Mouse (Mus musculus) MEL (cell line): ENCODE data around the gene Fdxacb1.

Experiments
- CHD1 ChIP-seq: IDR thresholded peaks from 2 replicates; pipeline ENCODE4 v1.6.1; 2012; ENCODE audit warnings: low read depth, mild to moderate bottlenecking, inconsistent platforms, low read length, improper control_type of control experiment
- CTCF ChIP-seq, 3 experiments: IDR thresholded peaks in 2 of 3; conservative IDR thresholded peaks in 1 of 3; 2 replicates each; pipeline ENCODE4 v1.5.1; 2011 to 2012; ENCODE audit warnings: low read length in 3 of 3, low read depth in 2 of 3, mild to moderate bottlenecking in 2 of 3, improper control_type of control experiment in 1 of 3, inconsistent platforms in 1 of 3, mixed read lengths in 1 of 3, moderate library complexity in 1 of 3; ENCODE audit not compliant: control insufficient read depth in 1 of 3, insufficient read depth in 1 of 3, poor library complexity in 1 of 3, severe bottlenecking in 1 of 3
- EP300 ChIP-seq, 2 experiments: IDR thresholded peaks; 2 replicates each; pipeline ENCODE4 v1.6.1; 2011; ENCODE audit warnings: improper control_type of control experiment in 2 of 2, low read length in 2 of 2, low read depth in 1 of 2, mild to moderate bottlenecking in 1 of 2
- ETS1 ChIP-seq: IDR thresholded peaks from 2 replicates; pipeline ENCODE4 v1.6.1; 2012; ENCODE audit warnings: low read depth, mild to moderate bottlenecking, inconsistent platforms, low read length, improper control_type of control experiment, moderate library complexity
- POLR2A ChIP-seq, 2 experiments: IDR thresholded peaks; 2 replicates each; pipeline ENCODE4 v1.6.1; 2011 to 2012; ENCODE audit warnings: low read length in 2 of 2, mild to moderate bottlenecking in 2 of 2, control low read depth in 1 of 2, improper control_type of control experiment in 1 of 2, low read depth in 1 of 2, moderate library complexity in 1 of 2; ENCODE audit not compliant: control insufficient read depth in 1 of 2, insufficient read depth in 1 of 2, poor library complexity in 1 of 2
- SMC3 ChIP-seq: IDR thresholded peaks from 2 replicates; pipeline ENCODE4 v1.6.1; 2011; ENCODE audit warnings: low read depth, low read length, improper control_type of control experiment
- TBP ChIP-seq: IDR thresholded peaks from 2 replicates; pipeline ENCODE4 v1.8.0; 2011; ENCODE audit warnings: low read depth, low read length, improper control_type of control experiment
- UBTF ChIP-seq: IDR thresholded peaks from 2 replicates; pipeline ENCODE4 v1.6.1; 2012; ENCODE audit warnings: low read depth, mild to moderate bottlenecking, inconsistent platforms, low read length, improper control_type of control experiment, moderate library complexity, borderline replicate concordance; ENCODE audit not compliant: insufficient read depth
- USF1 ChIP-seq: IDR thresholded peaks from 2 replicates; pipeline ENCODE4 v1.6.1; 2014; ENCODE audit warnings: low read depth, mild to moderate bottlenecking, inconsistent platforms, low read length, improper control_type of control experiment, moderate library complexity
- USF2 ChIP-seq, 2 experiments: IDR thresholded peaks; 2 replicates each; pipeline ENCODE4 v1.6.1; 2011 to 2012; ENCODE audit warnings: improper control_type of control experiment in 2 of 2, low read length in 2 of 2, borderline replicate concordance in 1 of 2, inconsistent platforms in 1 of 2, low read depth in 1 of 2, mild to moderate bottlenecking in 1 of 2; ENCODE audit not compliant: insufficient read depth in 1 of 2
- ZMIZ1 ChIP-seq: IDR thresholded peaks from 2 replicates; pipeline ENCODE4 v1.6.1; 2012; ENCODE audit warnings: low read depth, mild to moderate bottlenecking, inconsistent platforms, low read length, improper control_type of control experiment, moderate library complexity
- ZNF384 ChIP-seq: IDR thresholded peaks from 2 replicates; pipeline ENCODE4 v1.6.1; 2012; ENCODE audit warnings: low read depth, mild to moderate bottlenecking, inconsistent platforms, low read length, improper control_type of control experiment

DNA sequence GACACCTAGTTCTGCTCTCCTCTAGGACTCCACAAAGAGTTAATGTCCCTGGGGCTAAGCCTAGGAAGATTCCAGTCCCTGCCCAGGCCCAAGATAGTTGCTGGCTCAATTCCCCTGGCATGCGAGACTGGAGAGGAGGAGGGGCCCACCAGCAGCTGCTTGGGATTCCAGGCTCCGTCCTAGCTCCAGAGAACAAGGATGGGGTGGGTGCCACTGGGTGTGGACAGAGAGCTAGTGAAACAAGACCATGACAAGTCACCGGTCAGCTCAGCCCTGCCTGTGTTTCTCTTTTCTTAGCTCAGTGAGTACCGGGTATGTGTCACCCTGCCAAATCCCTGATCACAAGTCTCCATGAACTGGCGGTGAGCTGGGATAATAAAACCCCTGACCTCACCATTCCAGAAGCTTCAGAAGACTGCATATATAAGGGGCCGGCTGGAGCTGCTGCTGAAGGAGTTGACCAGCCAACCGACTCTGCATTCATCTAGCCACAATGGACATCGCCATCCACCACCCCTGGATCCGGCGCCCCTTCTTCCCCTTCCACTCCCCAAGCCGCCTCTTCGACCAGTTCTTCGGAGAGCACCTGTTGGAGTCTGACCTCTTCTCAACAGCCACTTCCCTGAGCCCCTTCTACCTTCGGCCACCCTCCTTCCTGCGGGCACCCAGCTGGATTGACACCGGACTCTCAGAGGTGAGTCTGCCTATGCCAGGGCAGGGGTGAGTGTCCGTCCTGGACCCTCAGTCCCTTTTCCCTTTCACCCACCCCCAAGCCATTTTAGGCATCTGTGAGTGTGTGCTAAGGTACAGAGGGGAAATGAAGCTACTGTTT is 15.0 kb upstream of the Fdxacb1 start:
- TF ChIP-seq ZMIZ1, result no peak
- no peak for TF ChIP-seq CHD1
- no peak for TF ChIP-seq EP300 (IDR thresholded peaks at IDR 0.05; ENCODE audit: low read depth in 1 of 2, low read length in 2 of 2)
- TF ChIP-seq USF1, result no peak
- TF ChIP-seq POLR2A (IDR thresholded peaks at IDR 0.05; ENCODE audit: control insufficient read depth in 1 of 2, insufficient read depth in 1 of 2, low read depth in 1 of 2, low read length in 2 of 2, poor library complexity in 1 of 2), result no peak
- no peak for TF ChIP-seq SMC3
- TF ChIP-seq UBTF, result no peak
- no peak for TF ChIP-seq CTCF (IDR thresholded peaks at IDR 0.05 in 2 of 3, conservative IDR thresholded peaks at IDR 0.05 in 1 of 3; ENCODE audit: control insufficient read depth in 1 of 3, insufficient read depth in 1 of 3, low read depth in 2 of 3, low read length in 3 of 3, poor library complexity in 1 of 3, severe bottlenecking in 1 of 3)
- no peak for TF ChIP-seq ETS1
- TF ChIP-seq USF2 (IDR thresholded peaks at IDR 0.05; ENCODE audit: borderline replicate concordance in 1 of 2, insufficient read depth in 1 of 2, low read depth in 1 of 2, low read length in 2 of 2), result no peak
- TF ChIP-seq TBP, result no peak
- no peak for TF ChIP-seq ZNF384
